Mouse (Mus musculus): ENCODE results near the gene Ptprn.

Ptprn gene

GRCm38 (mm10) chr1:75264091-75264880, at the start of gene Ptprn:
TSS of gene Ptprn (minus strand) at chr1:75264502.
- DNase-seq, result no peak

DNA sequence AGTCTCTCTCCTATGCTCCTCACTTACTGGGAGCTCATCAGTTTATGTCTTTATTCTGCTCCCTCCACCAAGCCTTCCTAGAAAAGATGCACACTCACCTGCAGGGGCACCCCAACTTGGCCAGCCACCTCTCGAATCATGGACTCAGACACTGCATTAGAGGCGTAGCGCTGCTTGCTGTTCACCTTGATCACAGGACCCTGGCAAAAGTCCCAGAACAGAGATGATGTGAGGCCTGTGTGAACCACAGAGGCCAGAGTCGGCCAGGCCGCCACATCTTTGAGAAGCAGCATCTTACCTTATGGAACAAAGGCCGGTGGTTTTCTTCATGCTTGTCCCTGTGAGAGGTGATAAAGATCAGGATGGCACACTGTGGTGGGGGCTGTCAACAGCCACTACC, 47.4 kb upstream of the Ptprn start:
- no peak for DNase-seq

GRCm38 (mm10) chr1:75304662-75305061, 40.4 kb upstream of the Ptprn start:
- DNase-seq, result no peak

- no peak for DNase-seq
These were observed 30.0 kb upstream of the Ptprn start for GRCm38 (mm10) chr1:75294294-75294693.

DNA sequence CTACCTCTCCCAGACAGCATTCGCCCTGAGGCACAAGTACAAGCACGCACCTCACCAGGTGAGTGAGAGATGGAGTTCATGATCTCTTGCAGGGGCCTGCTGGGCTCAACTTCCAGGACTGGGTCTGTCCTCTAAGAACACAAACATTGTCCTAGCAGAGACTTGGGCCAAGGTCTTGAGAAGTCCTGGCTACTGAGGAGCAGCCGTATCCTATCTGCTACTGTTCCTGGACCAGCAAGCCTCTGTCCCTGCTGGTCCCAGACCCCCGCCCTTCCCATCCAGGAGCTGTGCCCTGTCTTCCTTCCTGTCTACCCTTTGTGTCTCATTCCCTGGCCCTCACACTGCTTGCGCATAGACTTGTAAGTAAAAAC, 29.0 kb upstream of the Ptprn start:
- DNase-seq, result no peak

GRCm38 (mm10) chr1:75292476-75293330, 28.4 kb upstream of the Ptprn start:
- DNase-seq, result no peak

DNA sequence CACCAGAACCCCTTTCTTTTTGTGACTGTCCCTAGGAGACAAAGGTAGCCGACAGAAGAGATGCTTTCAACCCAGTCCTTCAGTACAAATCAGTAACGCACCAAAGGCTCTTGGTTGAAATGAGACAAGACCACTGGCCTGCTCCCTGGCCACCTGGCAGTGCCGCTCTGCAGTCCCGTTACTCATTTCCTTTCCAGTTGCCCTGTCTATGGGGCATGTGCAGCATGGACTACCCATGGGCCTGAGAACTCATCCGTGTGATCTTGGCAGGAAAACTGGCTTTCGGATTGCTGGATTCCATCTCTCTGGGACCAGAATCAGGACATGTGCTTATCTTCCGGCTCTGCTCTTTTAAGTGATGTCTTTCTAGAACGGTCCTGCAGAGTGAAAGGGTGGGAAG, 27.0 kb upstream of the Ptprn start:
- no peak for DNase-seq

DNA sequence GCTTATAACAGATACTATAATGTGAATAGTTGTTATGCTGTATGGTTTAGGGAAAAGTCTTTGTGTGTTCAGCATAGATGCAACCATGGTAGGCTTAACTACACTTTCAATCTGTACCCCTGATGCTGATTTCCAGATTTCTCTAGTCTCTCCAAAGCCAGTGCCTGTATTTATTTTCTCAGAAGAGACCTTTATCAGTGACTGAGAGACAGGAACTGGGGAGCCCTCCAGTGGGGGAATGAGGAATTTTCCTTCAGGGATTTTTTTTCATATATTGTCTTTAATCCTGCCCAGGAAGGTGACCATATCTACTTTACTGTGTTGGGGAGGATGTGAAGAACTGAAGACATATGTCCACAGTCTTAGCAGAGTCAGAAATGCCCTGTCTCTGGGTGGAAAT, 26.3 kb upstream of the Ptprn start:
- DNase-seq, result no peak

DNA sequence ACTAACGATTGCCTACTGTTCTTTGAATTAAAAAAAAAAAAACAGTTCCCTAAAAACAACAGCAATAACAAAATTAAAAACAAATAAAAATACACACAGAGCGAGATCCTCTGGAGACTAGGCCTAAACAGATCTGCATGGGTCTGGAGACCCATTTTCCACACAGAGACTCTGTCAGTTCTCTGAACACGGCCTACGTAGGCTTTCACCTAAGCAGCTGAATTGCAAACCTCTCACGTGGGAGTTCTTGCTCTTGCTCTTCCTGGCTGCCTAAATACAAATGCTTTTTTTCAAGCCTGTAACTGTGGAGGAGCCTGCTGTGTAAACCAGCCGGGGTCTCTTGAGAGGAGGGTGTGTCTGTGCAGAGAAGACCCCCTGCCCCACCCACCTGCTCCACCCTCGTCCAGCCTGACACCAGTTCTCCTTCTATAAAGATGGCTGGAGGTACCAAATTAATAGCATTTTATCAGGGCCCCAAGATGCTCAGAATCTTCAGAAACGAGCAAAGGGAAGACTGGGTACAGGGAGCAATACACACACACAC, 25.7 kb upstream of the Ptprn start:
- no peak for DNase-seq

- no peak for DNase-seq
These were observed 25.1 kb upstream of the Ptprn start for GRCm38 (mm10) chr1:75289376-75289775.

- DNase-seq, result no peak
These were observed 20.6 kb upstream of the Ptprn start for GRCm38 (mm10) chr1:75284911-75285310.

GRCm38 (mm10) chr1:75283017-75283416, 18.7 kb upstream of the Ptprn start:
- no peak for DNase-seq

DNA sequence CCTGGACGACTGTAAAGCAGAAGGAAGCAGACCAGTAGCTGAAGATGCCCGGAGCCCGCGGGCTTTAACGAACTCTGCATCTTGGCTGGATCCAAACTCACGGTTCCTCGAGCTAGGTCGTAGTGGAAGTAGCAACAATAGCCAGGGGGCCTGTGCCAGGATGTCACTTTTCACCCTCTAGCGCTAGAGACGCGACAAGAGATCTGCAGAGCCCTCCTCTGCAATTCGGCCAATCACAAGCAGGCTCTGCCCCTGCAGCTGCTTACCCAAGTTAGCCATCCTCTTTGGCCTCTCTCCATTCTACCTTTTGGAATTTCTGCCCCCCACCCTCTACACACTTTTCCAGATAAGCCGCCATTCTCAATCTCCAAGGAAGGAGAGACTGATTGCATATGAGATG, 13.9 kb upstream of the Ptprn start, which contains the start of gene Resp18:
Gene Resp18 (minus strand): TSS at position 188 of the 400 bp plus-strand sequence.
- DNase-seq, result no peak

GRCm38 (mm10) chr1:75277195-75278188, 13.2 kb upstream of the Ptprn start:
- DNase-seq, result peak; percentile 49

- peak; percentile 75 for DNase-seq
These were observed 1.0 kb downstream of the Ptprn start for GRCm38 (mm10) chr1:75262969-75263951.

DNA sequence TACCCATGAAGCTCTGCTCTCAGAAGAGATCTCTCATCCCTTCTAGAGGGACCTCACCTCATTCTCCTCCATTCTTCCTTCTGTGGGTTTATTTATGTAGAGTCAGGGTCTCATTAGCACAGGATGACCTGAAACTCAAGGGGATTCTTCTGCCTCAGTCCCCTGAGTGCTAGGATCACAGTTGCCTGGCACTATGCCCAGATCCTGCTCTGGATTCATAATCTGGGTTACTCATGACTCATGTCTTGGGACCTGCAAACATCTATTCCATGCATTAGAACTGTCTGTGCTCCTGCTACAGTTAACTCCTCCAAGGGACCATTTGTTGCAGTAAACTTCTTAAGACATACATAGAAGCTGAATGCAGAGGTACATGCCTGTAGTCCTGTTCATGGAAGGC, 3.0 kb downstream of the Ptprn start:
- no peak for DNase-seq

GRCm38 (mm10) chr1:75255516-75256046, 8.7 kb downstream of the Ptprn start:
- DNase-seq, result no peak

DNA sequence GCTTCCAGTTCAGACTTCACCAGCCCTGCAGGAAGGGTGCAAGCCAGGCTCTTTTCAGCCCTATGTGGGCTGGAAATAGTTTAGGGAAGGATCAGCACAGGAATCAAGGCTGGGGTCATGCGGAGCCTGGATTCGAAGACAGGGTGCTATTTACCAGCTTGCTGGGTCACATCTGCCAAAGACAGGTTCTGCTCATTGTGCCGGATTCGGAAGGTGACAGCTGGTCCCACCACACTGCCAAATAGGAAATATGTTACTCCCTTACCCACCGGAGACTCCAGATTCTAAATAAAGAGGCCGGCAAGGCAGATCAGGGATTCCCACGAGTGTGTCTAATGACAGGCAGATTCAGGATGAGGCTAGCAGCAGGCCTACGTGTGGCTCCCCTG, 9.7 kb downstream of the Ptprn start:
- no peak for DNase-seq

DNA sequence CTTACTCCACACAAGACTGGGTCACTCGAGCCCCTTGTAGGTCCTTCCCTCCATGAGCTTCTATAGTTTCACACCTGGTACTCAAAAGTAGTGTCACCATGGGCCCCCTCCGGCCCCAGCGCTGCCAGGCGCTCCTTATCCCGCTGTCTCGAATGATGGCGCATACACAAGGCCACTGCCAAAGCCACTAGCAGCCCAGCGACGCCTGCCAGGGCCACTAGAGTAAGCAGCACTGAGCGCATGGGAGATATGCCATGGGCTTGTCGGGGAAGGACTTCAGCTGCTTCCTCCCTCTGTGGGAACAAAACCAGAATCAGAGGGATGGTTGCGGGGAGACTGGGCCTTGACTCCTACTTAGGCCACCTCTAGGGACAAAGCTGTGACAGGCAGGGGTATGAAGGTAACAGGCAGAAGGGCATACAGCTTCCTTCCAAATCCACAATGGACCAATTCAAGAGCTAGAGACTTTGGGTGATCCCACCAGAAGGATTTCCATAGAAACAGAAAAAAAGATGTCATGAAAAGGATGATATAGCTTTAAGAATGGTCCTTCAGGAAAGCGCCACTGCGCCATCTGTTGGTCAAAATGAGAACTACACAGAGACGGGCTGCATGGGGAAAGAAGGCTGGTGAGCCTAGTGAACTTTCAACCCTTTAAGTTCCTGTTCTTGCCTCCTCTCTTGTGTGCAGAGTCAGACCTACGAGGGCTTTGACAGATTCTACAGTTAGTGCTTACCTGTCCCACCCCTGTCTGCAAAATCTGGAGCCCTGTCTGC, 10.3 kb downstream of the Ptprn start:
- DNase-seq, result peak; percentile 85

- DNase-seq, result no peak
These were observed 11.3 kb downstream of the Ptprn start for GRCm38 (mm10) chr1:75253029-75253428.

All from liver (tissue).